Mouse (Mus musculus): ENCODE measurements around the gene Zfyve26. TPM values are rescaled to one million over a fixed set of nuclear protein-coding genes. Genes with fewer than 3 reads are reported as not detected.
A peak's percentile ranks its signal among the peaks of the same experiment; 100 is the strongest.

The Zfyve26 gene
- polyA plus RNA-seq, 1 experiment from 2014 or later: 13.9 TPM

DNA sequence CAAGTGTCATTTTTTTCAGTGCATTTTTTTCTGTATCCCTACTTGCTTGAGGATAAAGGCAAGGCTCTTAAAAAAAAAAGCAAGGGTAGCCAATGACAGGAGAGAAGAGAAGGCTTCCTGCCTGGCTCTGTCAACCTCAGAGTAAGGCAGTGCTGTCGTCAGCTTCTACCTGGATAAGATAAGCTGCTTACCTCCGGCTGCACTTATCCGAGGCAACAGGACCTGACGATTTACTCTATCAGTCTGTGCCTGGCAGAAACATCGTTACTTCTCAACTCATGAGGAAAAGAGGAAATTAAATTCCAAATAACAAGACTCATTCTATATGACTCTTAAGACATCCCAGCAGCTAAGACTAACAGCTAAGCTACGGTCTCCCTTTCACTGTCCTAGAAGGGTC is 53.2 kb downstream of the Zfyve26 start:
- Histone ChIP-seq H3K27ac (ENCODE audit: low read length) (no peak overlapping the region), H3K4me2 (ENCODE audit: low read depth, low read length) (no peak overlapping the region), H3K27me3 (ENCODE audit: control insufficient read depth, insufficient read depth, low read length) (no peaks in the 10 kb centered on the region), H3K4me3 (replicated peaks; ENCODE audit: low read length) (no peak overlapping the region), H3K36me3 (ENCODE audit: control insufficient read depth, insufficient read depth, low read length) (peaks cover 16% of the 10 kb centered on the region; the same call in 1 of the 2 replicates), H3K4me1 (ENCODE audit: control insufficient read depth, insufficient read depth, low read length) (no peaks in the 10 kb centered on the region), H3K9me3 (replicated peaks; ENCODE audit: control insufficient read depth, low read length) (no peaks in the 10 kb centered on the region), H3K9ac (ENCODE audit: low read length) (no peak overlapping the region)
- ATAC-seq (ENCODE audit: insufficient read depth, low FRiP score): no peak
- WGBS: 84% methylated on average over 6 of the region's 6 CpGs

- H3K9ac ChIP-seq (ENCODE audit: low read length): no peak overlapping the region
- WGBS: 60% methylated on average over 2 of the region's 2 CpGs
- no peak overlapping the region for H3K4me2 ChIP-seq (ENCODE audit: low read depth, low read length)
- no peak for ATAC-seq (ENCODE audit: insufficient read depth, low FRiP score)
- no peaks in the 10 kb centered on the region for H3K4me1 ChIP-seq (ENCODE audit: control insufficient read depth, insufficient read depth, low read length)
- H3K4me3 ChIP-seq (replicated peaks; ENCODE audit: low read length): no peak overlapping the region
- no peaks in the 10 kb centered on the region for H3K9me3 ChIP-seq (replicated peaks; ENCODE audit: control insufficient read depth, low read length)
- H3K27me3 ChIP-seq (ENCODE audit: control insufficient read depth, insufficient read depth, low read length): no peaks in the 10 kb centered on the region
- H3K27ac ChIP-seq (ENCODE audit: low read length): no peak overlapping the region
- H3K36me3 ChIP-seq (ENCODE audit: control insufficient read depth, insufficient read depth, low read length): peaks cover 19% of the 10 kb centered on the region; the same call in 1 of the 2 replicates
Measured at GRCm38 (mm10) chr12:79241985-79242384, 54.1 kb downstream of the Zfyve26 start.

DNA sequence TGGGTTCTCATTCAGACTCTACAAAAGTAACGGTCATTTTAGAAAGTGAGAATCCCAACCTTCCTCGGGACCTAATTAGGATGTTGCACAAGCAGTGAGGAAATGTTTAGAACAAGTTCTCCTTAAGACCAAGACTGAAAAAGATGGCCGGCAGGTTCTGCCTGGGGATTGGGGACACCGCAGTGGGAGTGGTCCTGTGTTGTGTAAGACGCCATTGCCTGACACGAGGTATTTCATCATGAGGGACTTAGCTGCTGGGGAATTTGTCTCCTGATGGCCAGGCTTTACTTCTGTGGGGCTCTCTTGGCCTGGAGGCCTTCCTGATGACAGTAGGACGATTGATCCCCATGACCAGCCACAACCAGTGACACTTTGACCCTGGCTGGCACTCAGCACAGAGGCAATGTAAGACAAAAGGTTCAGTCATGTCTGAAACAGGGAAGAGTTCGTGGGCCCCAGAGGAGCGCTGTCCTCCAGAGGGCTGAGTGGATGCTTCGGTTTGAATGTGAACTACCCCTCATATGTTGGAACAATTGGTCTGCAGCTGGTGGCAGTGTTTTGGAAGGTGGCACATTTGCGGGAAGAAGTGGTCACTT is 60.5 kb downstream of the Zfyve26 start:
- no peaks in the 10 kb centered on the region for H3K9me3 ChIP-seq (replicated peaks; ENCODE audit: control insufficient read depth, low read length)
- H3K27ac ChIP-seq (ENCODE audit: low read length): no peak overlapping the region
- 82% methylated on average over 11 of the region's 11 CpGs for WGBS
- ATAC-seq (ENCODE audit: insufficient read depth, low FRiP score): no peak
- no peaks in the 10 kb centered on the region for H3K4me1 ChIP-seq (ENCODE audit: control insufficient read depth, insufficient read depth, low read length)
- no peaks in the 10 kb centered on the region for H3K27me3 ChIP-seq (ENCODE audit: control insufficient read depth, insufficient read depth, low read length)
- H3K4me3 ChIP-seq (replicated peaks; ENCODE audit: low read length): no peak overlapping the region
- no peak overlapping the region for H3K4me2 ChIP-seq (ENCODE audit: low read depth, low read length)
- H3K36me3 ChIP-seq (ENCODE audit: control insufficient read depth, insufficient read depth, low read length): peaks cover 14% of the 10 kb centered on the region; the same call in 1 of the 2 replicates
- no peak overlapping the region for H3K9ac ChIP-seq (ENCODE audit: low read length)

DNA sequence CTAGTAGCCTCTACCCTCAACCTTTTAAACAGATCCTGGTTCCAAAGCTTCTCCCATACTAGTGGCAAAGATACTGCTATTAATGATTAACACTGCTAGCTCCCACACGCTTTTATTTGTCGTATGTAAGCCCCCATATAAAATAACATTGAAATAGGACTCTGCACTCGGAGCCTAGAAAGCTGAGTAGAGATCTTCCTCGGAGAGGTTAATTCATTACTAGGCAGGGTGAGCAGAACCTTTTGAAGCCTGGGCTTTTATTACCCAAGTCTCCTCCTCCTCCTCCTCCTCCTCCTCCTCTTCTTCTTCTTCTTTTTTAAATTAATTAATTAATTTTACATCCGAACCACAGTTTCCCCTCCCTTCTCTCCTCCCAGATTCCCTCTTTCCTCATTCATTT is 78.6 kb downstream of the Zfyve26 start:
- Histone ChIP-seq H3K27ac (ENCODE audit: low read length) (no peak overlapping the region), H3K9ac (ENCODE audit: low read length) (no peak overlapping the region), H3K36me3 (ENCODE audit: control insufficient read depth, insufficient read depth, low read length) (no peaks in the 10 kb centered on the region), H3K4me3 (replicated peaks; ENCODE audit: low read length) (no peak overlapping the region), H3K27me3 (ENCODE audit: control insufficient read depth, insufficient read depth, low read length) (no peaks in the 10 kb centered on the region), H3K4me2 (ENCODE audit: low read depth, low read length) (no peak overlapping the region), H3K4me1 (ENCODE audit: control insufficient read depth, insufficient read depth, low read length) (no peaks in the 10 kb centered on the region), H3K9me3 (replicated peaks; ENCODE audit: control insufficient read depth, low read length) (no peaks in the 10 kb centered on the region)
- ATAC-seq (ENCODE audit: insufficient read depth, low FRiP score): no peak
- 45% methylated on average over 5 of the region's 5 CpGs for WGBS

GRCm38 (mm10) chr12:79211447-79211846 is 84.7 kb downstream of the Zfyve26 start:
- Histone ChIP-seq H3K27ac (ENCODE audit: low read length) (peak overlapping the region; percentile 25; the same call in 1 of the 2 replicates), H3K9ac (ENCODE audit: low read length) (no peak overlapping the region), H3K4me3 (replicated peaks; ENCODE audit: low read length) (no peak overlapping the region), H3K27me3 (ENCODE audit: control insufficient read depth, insufficient read depth, low read length) (no peaks in the 10 kb centered on the region), H3K9me3 (replicated peaks; ENCODE audit: control insufficient read depth, low read length) (no peaks in the 10 kb centered on the region), H3K4me2 (ENCODE audit: low read depth, low read length) (no peak overlapping the region), H3K4me1 (ENCODE audit: control insufficient read depth, insufficient read depth, low read length) (no peaks in the 10 kb centered on the region), H3K36me3 (ENCODE audit: control insufficient read depth, insufficient read depth, low read length) (no peaks in the 10 kb centered on the region)
- no peak for ATAC-seq (ENCODE audit: insufficient read depth, low FRiP score)
- 72% methylated on average over 8 of the region's 8 CpGs for WGBS

DNA sequence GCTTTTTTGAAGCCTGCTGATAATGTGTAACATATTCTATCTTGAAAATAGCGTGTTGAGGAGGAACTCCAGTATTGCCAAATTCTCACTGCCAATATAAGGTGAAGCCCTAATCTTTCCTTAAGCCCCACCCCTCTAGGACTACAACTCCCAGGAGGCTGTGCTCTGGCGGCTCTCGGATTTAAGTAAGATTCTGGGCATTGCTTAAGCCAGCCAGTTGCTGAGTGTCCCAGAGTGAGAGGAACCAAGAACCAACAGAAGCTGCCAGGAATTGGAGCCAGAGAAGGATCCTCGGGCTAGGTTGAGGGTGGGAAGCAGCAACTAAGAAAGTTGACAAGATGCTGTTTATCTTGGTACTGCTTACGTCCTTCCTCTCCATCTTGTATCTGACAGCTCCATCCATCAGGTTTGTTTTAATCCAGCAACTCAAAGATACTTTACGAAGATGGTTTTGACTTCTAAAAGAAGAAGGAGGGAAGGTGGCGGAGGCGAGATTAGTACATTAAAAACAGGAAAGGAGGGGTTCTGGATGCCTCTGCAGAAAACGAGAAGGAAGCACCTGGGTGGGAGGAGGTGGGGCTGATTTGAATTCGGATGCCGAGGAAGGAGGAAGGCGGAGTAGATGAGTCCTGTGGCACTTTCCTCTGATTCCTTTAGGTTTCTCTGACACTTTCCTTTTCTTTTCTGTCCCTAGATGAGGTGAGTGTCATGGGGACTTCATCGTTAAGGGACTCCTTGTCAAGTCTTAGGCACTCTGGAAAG is 87.2 kb downstream of the Zfyve26 start, which contains the start of gene Rdh12:
Rdh12 (plus strand) TSS at position 212 of the 762 bp plus-strand sequence.
- no peaks in the 10 kb centered on the region for H3K36me3 ChIP-seq (ENCODE audit: control insufficient read depth, insufficient read depth, low read length)
- H3K4me2 ChIP-seq (ENCODE audit: low read depth, low read length): peak within 1 kb of the TSS; percentile 66
- whole genome bisulfite sequencing: 4% methylated on average over 13 of the region's 13 CpGs
- no peaks in the 10 kb centered on the region for H3K27me3 ChIP-seq (ENCODE audit: control insufficient read depth, insufficient read depth, low read length)
- H3K9me3 ChIP-seq (replicated peaks; ENCODE audit: control insufficient read depth, low read length): no peaks in the 10 kb centered on the region
- H3K9ac ChIP-seq (ENCODE audit: low read length): peak within 1 kb of the TSS; percentile 64
- no peaks in the 10 kb centered on the region for H3K4me1 ChIP-seq (ENCODE audit: control insufficient read depth, insufficient read depth, low read length)
- peak within 1 kb of the TSS; percentile 80 for H3K27ac ChIP-seq (ENCODE audit: low read length)
- H3K4me3 ChIP-seq (replicated peaks; ENCODE audit: low read length): peak within 1 kb of the TSS; percentile 53
- peak; percentile 73; the same call in 1 of the 2 replicates for ATAC-seq (ENCODE audit: insufficient read depth, low FRiP score)

DNA sequence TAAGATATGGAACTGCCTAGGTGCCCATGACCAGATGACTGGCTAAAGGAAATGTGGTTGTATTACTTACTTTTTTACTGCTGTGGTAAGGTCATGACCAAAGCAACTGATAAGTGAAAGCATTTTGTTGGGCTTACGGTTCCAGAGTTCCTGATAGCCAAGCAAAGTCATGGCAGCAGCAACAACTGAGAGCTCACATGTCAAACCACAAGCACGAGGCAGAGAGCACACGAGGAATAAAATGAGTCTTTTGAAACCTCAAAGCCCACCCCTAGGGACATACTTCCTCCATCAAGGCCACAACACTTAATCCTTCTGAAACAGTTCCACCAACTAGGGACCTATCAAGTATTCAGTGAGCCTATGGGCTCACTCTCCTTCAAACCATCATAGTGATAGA is 94.2 kb downstream of the Zfyve26 start:
- Histone ChIP-seq H3K9ac (ENCODE audit: low read length) (no peak overlapping the region), H3K27ac (ENCODE audit: low read length) (no peak overlapping the region), H3K4me1 (ENCODE audit: control insufficient read depth, insufficient read depth, low read length) (no peaks in the 10 kb centered on the region), H3K36me3 (ENCODE audit: control insufficient read depth, insufficient read depth, low read length) (no peaks in the 10 kb centered on the region), H3K4me3 (replicated peaks; ENCODE audit: low read length) (no peak overlapping the region), H3K4me2 (ENCODE audit: low read depth, low read length) (no peak overlapping the region), H3K9me3 (replicated peaks; ENCODE audit: control insufficient read depth, low read length) (no peaks in the 10 kb centered on the region), H3K27me3 (ENCODE audit: control insufficient read depth, insufficient read depth, low read length) (no peaks in the 10 kb centered on the region)
- 59% methylated on average over 3 of the region's 3 CpGs for WGBS
- no peak for ATAC-seq (ENCODE audit: insufficient read depth, low FRiP score)

GRCm38 (mm10) chr12:79197105-79197504 is 99.0 kb downstream of the Zfyve26 start:
- whole genome bisulfite sequencing: 81% methylated on average over 5 of the region's 5 CpGs
- H3K4me3 ChIP-seq (replicated peaks; ENCODE audit: low read length): no peak overlapping the region
- H3K27ac ChIP-seq (ENCODE audit: low read length): no peak overlapping the region
- no peak for ATAC-seq (ENCODE audit: insufficient read depth, low FRiP score)
- no peak overlapping the region for H3K9ac ChIP-seq (ENCODE audit: low read length)
- H3K27me3 ChIP-seq (ENCODE audit: control insufficient read depth, insufficient read depth, low read length): no peaks in the 10 kb centered on the region
- no peak overlapping the region for H3K4me2 ChIP-seq (ENCODE audit: low read depth, low read length)
- no peaks in the 10 kb centered on the region for H3K4me1 ChIP-seq (ENCODE audit: control insufficient read depth, insufficient read depth, low read length)
- no peaks in the 10 kb centered on the region for H3K36me3 ChIP-seq (ENCODE audit: control insufficient read depth, insufficient read depth, low read length)
- H3K9me3 ChIP-seq (replicated peaks; ENCODE audit: control insufficient read depth, low read length): no peaks in the 10 kb centered on the region

DNA sequence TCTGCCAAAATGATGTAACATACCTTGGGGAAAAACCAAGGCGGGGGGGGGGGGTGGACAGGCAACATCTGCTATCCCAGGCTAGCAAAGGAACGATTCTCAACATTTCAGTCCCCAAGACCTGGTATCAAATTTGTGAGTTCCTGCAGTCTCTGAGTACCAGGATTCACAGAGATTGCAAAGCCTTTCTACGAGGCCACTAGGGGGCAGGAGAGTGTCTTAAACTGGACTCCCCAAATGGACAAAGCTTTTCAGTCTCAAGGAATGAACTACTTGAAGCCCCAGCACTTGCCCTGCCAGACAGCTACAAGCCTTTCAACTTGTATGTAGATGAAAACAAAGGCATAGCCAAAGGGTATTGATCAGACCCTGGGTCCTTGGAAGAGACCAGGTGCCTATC is 102.7 kb downstream of the Zfyve26 start:
- WGBS: 2% methylated on average over 3 of the region's 3 CpGs
- Histone ChIP-seq H3K36me3 (ENCODE audit: control insufficient read depth, insufficient read depth, low read length) (no peaks in the 10 kb centered on the region), H3K4me1 (ENCODE audit: control insufficient read depth, insufficient read depth, low read length) (peaks cover 4% of the 10 kb centered on the region), H3K4me3 (replicated peaks; ENCODE audit: low read length) (no peak overlapping the region), H3K4me2 (ENCODE audit: low read depth, low read length) (no peak overlapping the region), H3K9me3 (replicated peaks; ENCODE audit: control insufficient read depth, low read length) (no peaks in the 10 kb centered on the region), H3K27me3 (ENCODE audit: control insufficient read depth, insufficient read depth, low read length) (no peaks in the 10 kb centered on the region), H3K9ac (ENCODE audit: low read length) (no peak overlapping the region), H3K27ac (ENCODE audit: low read length) (no peak overlapping the region)
- no peak for ATAC-seq (ENCODE audit: insufficient read depth, low FRiP score)
